Mouse (Mus musculus) adrenal gland, postnatal 0 days (tissue): ENCODE data around the gene Ccdc9. TPM values are rescaled to one million over a fixed set of nuclear protein-coding genes. Genes with fewer than 3 reads are reported as not detected.

Experiments
- polyA plus RNA-seq: library from polyadenylated mRNA; unstranded; fragments of >200 nt; fragmentation: Nextera tagmentation; extraction: Ambion mirVana; gene quantifications from 2 replicates; pipeline ENCODE4 v1.2.1, GENCODE M21; 2015

Gene Ccdc9
- 15.6 and 19.1 TPM in 2 replicates for polyA plus RNA-seq

GRCm38 (mm10) chr7:16286026-16286961 lies at the start of gene Ccdc9:
Gene Ccdc9, minus strand, starts transcription at chr7:16286795.

GRCm38 (mm10) chr7:16308093-16308492 lies 21.5 kb upstream of the Ccdc9 start, which contains the start of gene Bbc3:
Gene Bbc3, plus strand, starts transcription at chr7:16308393.

GRCm38 (mm10) chr7:16273081-16273765 lies 13.4 kb downstream of the Ccdc9 start, which contains the start of gene Inafm1:
Gene Inafm1, minus strand, starts transcription at chr7:16273617.

GRCm38 (mm10) chr7:16259110-16259590 lies 27.4 kb downstream of the Ccdc9 start, which contains the start of gene C5ar1:
Gene C5ar1, minus strand, starts transcription at chr7:16259540.

GRCm38 (mm10) chr7:16244067-16244466 lies 42.5 kb downstream of the Ccdc9 start, which contains the start of gene C5ar2:
Gene C5ar2, minus strand, starts transcription at chr7:16244154.

Other genes starting within 250 kb of the Ccdc9 start
- gene Bicra, start 238.9 kb downstream of the Ccdc9 start, polyA plus RNA-seq: 5.0 and 5.6 TPM in 2 replicates
- 0.04 TPM in 1 of 2 replicates, not detected in the other for gene Zfp541, start 225.0 kb downstream of the Ccdc9 start, polyA plus RNA-seq
- 112 and 151 TPM in 2 replicates for gene Napa, start 188.3 kb downstream of the Ccdc9 start, polyA plus RNA-seq
- gene Kptn, start 166.9 kb downstream of the Ccdc9 start, polyA plus RNA-seq: 20.5 and 26.0 TPM in 2 replicates
- 0.04 and 0.19 TPM in 2 replicates for gene Slc8a2, start 157.0 kb downstream of the Ccdc9 start, polyA plus RNA-seq
- 25.0 and 35.2 TPM in 2 replicates for gene Meis3, start 111.7 kb downstream of the Ccdc9 start, polyA plus RNA-seq
- gene Dhx34, start 64.8 kb downstream of the Ccdc9 start, polyA plus RNA-seq: 7.8 and 8.3 TPM in 2 replicates
- 0.29 and 0.66 TPM in 2 replicates for gene C5ar2, start 42.6 kb downstream of the Ccdc9 start, polyA plus RNA-seq
- gene C5ar1, start 27.3 kb downstream of the Ccdc9 start, polyA plus RNA-seq: 7.3 and 8.6 TPM in 2 replicates
- gene Inafm1, start 13.2 kb downstream of the Ccdc9 start, polyA plus RNA-seq: 38.6 and 39.9 TPM in 2 replicates
- gene Bbc3, start 21.6 kb upstream of the Ccdc9 start, polyA plus RNA-seq: 9.1 and 13.6 TPM in 2 replicates
- gene Sae1, start 101.0 kb upstream of the Ccdc9 start, polyA plus RNA-seq: 94.0 and 118 TPM in 2 replicates
- gene Zc3h4, start 114.1 kb upstream of the Ccdc9 start, polyA plus RNA-seq: 8.8 and 9.7 TPM in 2 replicates
- gene Tmem160, start 166.0 kb upstream of the Ccdc9 start, polyA plus RNA-seq: 139 and 140 TPM in 2 replicates
- 0.24 and 0.26 TPM in 2 replicates for gene Npas1, start 190.9 kb upstream of the Ccdc9 start, polyA plus RNA-seq